Mouse (Mus musculus) urinary bladder, postnatal 0 days (tissue): ENCODE measurements around the gene Cypt4. TPM values are rescaled to one million over a fixed set of nuclear protein-coding genes. Genes with fewer than 3 reads are reported as not detected.

Source experiments
- polyA plus RNA-seq: library from polyadenylated mRNA; unstranded; fragments of >200 nt; fragmentation: Nextera tagmentation; extraction: Ambion mirVana; gene quantifications from 2 replicates; pipeline ENCODE4 v1.2.1, GENCODE M21; 2015

The Cypt4 gene
- not detected in 2 replicates for polyA plus RNA-seq

DNA sequence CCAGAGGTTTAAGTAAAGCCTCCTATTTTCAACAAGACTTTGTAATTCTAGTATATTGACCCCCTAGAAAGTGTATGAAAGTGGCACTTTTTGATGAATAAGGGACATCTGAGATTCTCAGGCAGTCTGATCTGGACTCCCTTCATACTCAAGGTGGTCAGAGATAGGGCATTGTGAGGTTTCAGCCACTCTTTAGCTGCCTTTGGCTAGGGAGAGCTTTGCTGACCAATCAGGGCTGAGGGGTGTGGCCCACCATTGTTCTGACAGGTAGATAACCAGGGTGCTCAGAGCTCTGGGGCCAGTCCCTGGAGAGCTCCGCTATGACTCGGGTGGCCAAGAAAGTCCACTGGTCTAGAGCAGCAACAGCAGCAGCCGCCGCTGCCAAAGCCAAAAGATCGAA lies at the start of gene Cypt4:
TSS of gene Cypt4 (plus strand) at position 301 of the 400 bp plus-strand sequence.

Other genes with a start within 250 kb of the Cypt4 start
- 9.1 and 10.9 TPM in 2 replicates for gene Dpy19l1, start 122.1 kb upstream of the Cypt4 start, polyA plus RNA-seq
- 0.07 and 0.10 TPM in 2 replicates for gene Dpy19l2, start 71.1 kb downstream of the Cypt4 start, polyA plus RNA-seq
- gene Tbx20, start 149.1 kb downstream of the Cypt4 start, polyA plus RNA-seq = 10.6 and 12.9 TPM in 2 replicates